Mouse (Mus musculus) thymus, postnatal 4 days (tissue): Measurements from ENCODE around the gene Pts.
A peak's percentile ranks its signal among the peaks of the same experiment; 100 is the strongest.

Experiments
- DNase-seq: peaks from one replicate; pipeline ENCODE4 v3.0.0; 2021

Pts gene

DNA sequence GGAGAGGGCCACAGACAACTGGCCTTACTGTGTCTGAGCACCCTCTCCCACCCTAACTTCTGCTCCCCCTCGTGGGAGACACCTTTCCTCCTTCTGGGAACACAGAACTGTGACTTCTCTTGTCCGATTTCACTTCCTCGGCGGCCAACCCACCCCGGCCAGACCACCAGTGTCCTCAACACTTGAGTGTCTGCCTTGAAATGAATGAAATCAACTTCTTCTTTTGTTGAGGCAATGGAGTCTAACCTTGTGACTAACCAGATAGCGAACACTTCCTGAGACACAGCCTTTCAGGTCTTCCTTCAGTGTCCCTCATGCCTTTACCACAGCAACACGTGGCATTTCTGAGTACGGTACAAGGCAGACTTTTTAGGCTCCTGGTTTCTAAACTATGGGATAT lies 45.8 kb downstream of the Pts start:
- no peak for DNase-seq

DNA sequence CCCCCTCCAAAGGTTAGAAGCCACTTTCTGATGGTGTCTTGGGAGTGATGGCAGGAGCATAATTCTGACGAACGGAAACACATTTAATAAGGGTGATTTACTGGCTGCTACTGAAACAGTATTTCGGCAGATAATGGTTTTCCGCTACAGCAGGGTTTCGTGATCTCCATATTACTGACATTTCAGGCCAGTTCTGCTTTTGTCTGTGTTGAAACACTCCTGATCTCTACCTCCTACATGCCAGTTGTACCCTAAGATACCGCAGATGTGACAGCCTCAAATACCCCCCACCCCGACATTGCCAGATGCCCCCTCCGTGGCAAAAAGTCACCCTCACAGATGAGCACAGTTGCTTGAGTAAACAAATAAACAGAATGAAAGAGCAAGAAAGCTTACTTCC lies 49.0 kb downstream of the Pts start:
- no peak for DNase-seq

DNA sequence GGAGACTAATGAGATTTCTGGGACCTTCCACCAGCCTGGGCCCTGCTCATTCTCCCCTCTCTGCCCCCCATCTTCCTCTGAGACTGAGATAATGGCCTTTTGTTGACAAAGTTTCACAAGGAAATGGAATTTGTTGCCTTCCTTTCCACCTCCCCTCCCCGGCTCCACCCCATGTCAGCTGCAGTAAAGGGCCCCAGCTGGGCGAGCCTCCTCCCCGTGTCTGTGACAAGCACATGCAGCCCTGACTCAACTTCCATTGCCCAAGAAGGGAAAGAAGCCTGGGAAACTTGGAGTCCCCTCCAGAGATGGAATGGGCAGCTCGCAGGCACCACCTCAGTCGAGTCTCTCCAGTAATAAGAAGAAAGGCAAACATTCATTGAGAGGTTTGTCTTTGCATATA lies 49.7 kb downstream of the Pts start:
- peak; percentile 74 for DNase-seq

DNA sequence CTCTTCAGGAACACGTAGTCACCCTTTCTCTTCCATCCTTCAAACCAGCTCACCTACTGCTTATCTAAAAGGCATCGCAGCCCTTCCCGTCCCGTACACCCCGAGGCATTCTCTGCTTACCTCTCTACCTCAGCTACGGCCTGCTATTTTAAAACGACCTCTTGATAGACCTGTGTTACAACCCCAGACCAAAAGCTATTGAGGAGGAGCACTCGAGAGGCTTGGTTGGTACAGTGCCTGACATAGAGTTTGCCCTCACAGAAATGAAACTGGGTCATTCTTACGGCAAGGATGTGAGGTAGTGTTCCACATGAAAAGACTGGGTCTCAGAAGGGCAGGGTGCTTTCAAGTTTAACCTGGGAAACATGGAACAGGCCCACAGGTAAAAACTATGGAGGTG lies 51.3 kb downstream of the Pts start:
- DNase-seq, result no peak

DNA sequence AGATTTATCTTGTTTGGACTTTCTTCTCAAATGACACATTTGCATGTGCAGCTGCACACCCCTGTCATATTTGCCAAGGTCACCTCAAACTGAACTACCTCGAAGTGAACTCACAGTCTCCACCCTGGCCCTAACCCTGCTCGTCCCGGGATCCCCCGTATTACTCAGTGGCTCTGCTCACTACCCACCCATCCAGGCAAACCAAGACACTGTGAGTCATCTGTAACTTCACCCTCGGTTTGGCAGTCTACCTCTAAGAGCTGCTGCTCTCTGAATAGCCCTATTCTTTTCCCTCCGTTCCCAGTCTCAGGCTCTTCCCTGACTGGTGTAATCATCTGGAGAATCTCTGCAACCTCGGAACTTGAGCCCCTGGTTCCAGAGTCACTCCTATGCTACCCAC lies 51.9 kb downstream of the Pts start:
- DNase-seq, result no peak

DNA sequence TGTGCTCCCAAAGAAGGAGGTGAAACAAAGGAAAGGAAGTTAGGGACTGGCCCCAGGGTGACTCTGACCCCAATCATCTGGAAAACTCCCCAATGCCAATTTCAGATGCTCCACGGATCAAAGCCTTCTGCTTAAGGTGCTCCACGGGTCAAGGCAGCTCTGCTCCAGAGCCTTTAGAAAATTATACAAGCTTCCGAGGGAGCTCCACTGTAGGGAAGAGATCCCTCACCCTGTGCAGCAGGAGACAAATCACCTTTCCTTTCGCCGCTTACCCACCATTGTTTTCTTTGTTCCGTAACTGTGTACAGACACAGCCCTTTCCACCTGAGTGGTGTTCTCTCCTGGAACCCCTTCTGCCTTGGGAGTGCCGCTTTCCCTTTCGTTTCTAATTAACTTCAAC lies 52.8 kb downstream of the Pts start:
- DNase-seq, result no peak

- DNase-seq, result no peak
Observed at GRCm38 (mm10) chr9:50475318-50475717, 53.2 kb downstream of the Pts start.
